Mouse (Mus musculus): ENCODE measurements around the gene 2510002D24Rik.
A peak's percentile ranks its signal among the peaks of the same experiment; 100 is the strongest.

DNA sequence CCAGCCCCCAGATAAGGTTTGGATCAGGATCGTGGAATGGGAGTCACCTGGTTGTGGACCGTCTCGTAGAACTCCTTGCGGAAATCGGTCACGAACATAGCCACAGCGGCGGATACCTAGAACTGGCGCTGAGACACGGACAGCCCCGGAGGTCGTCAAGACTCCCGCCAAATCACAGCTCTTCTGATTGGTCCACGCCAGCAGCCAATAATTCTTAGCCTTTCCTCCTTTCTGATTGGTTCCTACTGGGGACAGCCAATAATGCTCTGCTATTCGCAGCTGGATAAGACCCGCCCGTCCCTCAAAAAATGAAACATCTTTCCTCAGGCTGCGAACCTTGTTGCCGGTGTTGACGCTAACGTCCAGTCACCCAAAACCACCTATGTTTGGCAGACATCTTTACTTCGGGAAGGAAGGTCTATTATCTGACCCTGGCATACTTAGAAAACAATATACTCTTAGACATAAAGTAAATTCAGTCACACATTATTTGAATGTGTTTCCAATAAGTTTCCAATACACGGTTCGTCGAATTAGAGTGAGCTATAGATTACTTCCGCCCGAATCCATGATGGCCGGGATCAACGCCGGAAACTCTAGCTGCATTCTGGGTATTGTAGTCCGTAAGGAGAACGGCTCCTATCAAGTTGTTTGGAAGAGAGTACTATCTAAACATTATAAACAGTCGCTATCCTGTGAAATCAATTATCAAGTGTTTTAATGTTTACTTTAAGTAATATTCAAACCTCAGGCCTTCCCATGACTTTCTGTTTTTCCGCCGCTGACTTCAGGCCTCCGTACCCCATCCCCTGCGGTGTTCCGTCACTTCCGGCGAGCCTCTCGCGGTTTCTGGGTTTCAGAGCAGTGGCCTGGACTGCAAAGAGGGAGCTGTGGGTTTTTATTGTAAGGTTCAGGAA is 24.7 kb upstream of the 2510002D24Rik start, which contains the start of the genes Ufd1 and Cdc45:
- TF ChIP-seq ZNF384 (IDR thresholded peaks at IDR 0.05; ENCODE audit: low read depth, low read length) (0 out of 2 replicates have a peak, but pooled peaks have one; percentile 9), CHD2 (IDR thresholded peaks at IDR 0.05; ENCODE audit: low read depth, low read length) (peak; percentile 97), MAFK (IDR thresholded peaks at IDR 0.05; ENCODE audit: insufficient read depth, low read depth, low read length) (no peak), HCFC1 (IDR thresholded peaks at IDR 0.05; ENCODE audit: borderline replicate concordance, insufficient read depth, low read length) (peak; percentile 97), ZC3H11A (IDR thresholded peaks at IDR 0.05; ENCODE audit: borderline replicate concordance, low read depth, low read length) (no peak)
